Mouse (Mus musculus) cerebellum, adult 11 months (tissue): ENCODE measurements around the gene Adamts2.

Experiments
- DNase-seq: peaks from one replicate; pipeline ENCODE4 v3.0.0; 2022

The Adamts2 gene

GRCm38 (mm10) chr11:50850989-50851601, 249.2 kb downstream of the Adamts2 start:
- no peak for DNase-seq
